Mouse (Mus musculus): ENCODE results near the gene Wdr82.

GRCm38 (mm10) chr9:106145582-106145981 is 25.1 kb upstream of the Wdr82 start:
- no peak for TF ChIP-seq EP300 (IDR thresholded peaks at IDR 0.05; ENCODE audit: insufficient read depth, low read depth, low read length)
- no peak for TF ChIP-seq CTCF (IDR thresholded peaks at IDR 0.05)
- no peak for TF ChIP-seq POLR2A (IDR thresholded peaks at IDR 0.05; ENCODE audit: insufficient read depth, low read depth, low read length)

Measured in heart, adult 2 months (tissue).